Mouse (Mus musculus) ES-Bruce4 (cell line): Measurements from ENCODE around the gene Zc3h12c.

Source experiments
- CTCF ChIP-seq: IDR thresholded peaks from one replicate; pipeline ENCODE4 v1.8.1; 2011; ENCODE audit warnings: low read depth, low read length
- POLR2A ChIP-seq: IDR thresholded peaks from one replicate; pipeline ENCODE4 v1.8.1; 2011; ENCODE audit warnings: low read length; ENCODE audit not compliant: insufficient read depth

GRCm38 (mm10) chr9:52072202-52072601, 96.2 kb downstream of the Zc3h12c start:
- TF ChIP-seq POLR2A (no peak), CTCF (no peak)
